Mouse (Mus musculus) forelimb bud, embryonic 11.5 days (tissue): ENCODE measurements around the gene Rptor.
A peak's percentile ranks its signal among the peaks of the same experiment; 100 is the strongest.

Source experiments
- DNase-seq: peaks from one replicate; pipeline ENCODE4 v3.0.0-alpha.2; 2012; ENCODE audit warnings: low read depth, low spot score

Rptor gene

GRCm38 (mm10) chr11:119653336-119653735 is 50.6 kb downstream of the Rptor start:
- no peak for DNase-seq

- no peak for DNase-seq
These were observed 54.8 kb downstream of the Rptor start for GRCm38 (mm10) chr11:119657534-119657933.

GRCm38 (mm10) chr11:119659296-119659695 is 56.6 kb downstream of the Rptor start:
- DNase-seq = no peak

- DNase-seq = peak; percentile 54
These were observed 58.8 kb downstream of the Rptor start for GRCm38 (mm10) chr11:119661479-119661878.

- no peak for DNase-seq
These were observed 61.2 kb downstream of the Rptor start for GRCm38 (mm10) chr11:119663876-119664275.

GRCm38 (mm10) chr11:119664678-119665307 is 62.1 kb downstream of the Rptor start:
- no peak for DNase-seq

- no peak for DNase-seq
These were observed 62.6 kb downstream of the Rptor start for GRCm38 (mm10) chr11:119665308-119665702.

- no peak for DNase-seq
These were observed 63.9 kb downstream of the Rptor start for GRCm38 (mm10) chr11:119666567-119667108.

GRCm38 (mm10) chr11:119670690-119671666 is 68.3 kb downstream of the Rptor start:
- no peak for DNase-seq

GRCm38 (mm10) chr11:119672041-119672440 is 69.3 kb downstream of the Rptor start:
- DNase-seq = no peak

GRCm38 (mm10) chr11:119672775-119673174 is 70.1 kb downstream of the Rptor start:
- no peak for DNase-seq

GRCm38 (mm10) chr11:119674835-119675234 is 72.1 kb downstream of the Rptor start:
- DNase-seq = no peak

GRCm38 (mm10) chr11:119675546-119675945 is 72.8 kb downstream of the Rptor start:
- no peak for DNase-seq

- DNase-seq = no peak
These were observed 74.2 kb downstream of the Rptor start for GRCm38 (mm10) chr11:119676751-119677411.

- no peak for DNase-seq
These were observed 75.7 kb downstream of the Rptor start for GRCm38 (mm10) chr11:119678427-119678826.

- no peak for DNase-seq
These were observed 78.0 kb downstream of the Rptor start for GRCm38 (mm10) chr11:119680735-119681134.

- no peak for DNase-seq
These were observed 79.6 kb downstream of the Rptor start for GRCm38 (mm10) chr11:119682285-119682684.

- DNase-seq = no peak
These were observed 81.1 kb downstream of the Rptor start for GRCm38 (mm10) chr11:119683796-119684195.

GRCm38 (mm10) chr11:119685477-119685876 is 82.8 kb downstream of the Rptor start:
- no peak for DNase-seq

GRCm38 (mm10) chr11:119685910-119686659 is 83.4 kb downstream of the Rptor start:
- DNase-seq = no peak

- no peak for DNase-seq
These were observed 84.6 kb downstream of the Rptor start for GRCm38 (mm10) chr11:119687316-119687715.
